Mouse (Mus musculus) small intestine, adult 2 months (tissue): ENCODE results near the gene Pde7b.

Experiments used
- CTCF ChIP-seq: fragments of 200-500 bp; IDR thresholded peaks from 2 replicates; pipeline ENCODE4 v1.5.1; 2012; ENCODE audit warnings: low read depth, mild to moderate bottlenecking, control low read depth, inconsistent platforms, low read length, moderate library complexity, mixed read lengths; ENCODE audit not compliant: insufficient replicate concordance, insufficient read length; ENCODE audit errors: extremely low read depth
- POLR2A ChIP-seq: fragments of 200-500 bp; IDR thresholded peaks from 2 replicates; pipeline ENCODE4 v1.6.1; 2012; ENCODE audit warnings: low read depth, mild to moderate bottlenecking, control low read depth, inconsistent platforms, low read length, moderate library complexity

GRCm38 (mm10) chr10:20550161-20550560, 174.7 kb downstream of the Pde7b start:
- no peak for TF ChIP-seq CTCF
- no peak for TF ChIP-seq POLR2A
